In genomic region chr19:47428794-47429193, GRCm38 (mm10) we compare ENCODE assay signal across 11 mouse cellular contexts. TPM values are rescaled to one million over a fixed set of nuclear protein-coding genes. Genes with fewer than 3 reads are reported as not detected.
DNase-seq lines count a peak whose midpoint lies in the region; ATAC-seq and TF ChIP-seq lines count a peak whose summit lies in the region.
"Had no signal": no experiment of that assay in that cellular context is flagged by ENCODE, and none has a peak within 500 bp of the region (broad histone marks: within the 10 kb centered on the region; RNA-seq: fewer than 3 reads in every experiment).

No protein-coding gene starts in this region.

- H3K4me1 ChIP-seq in kidney, embryonic 16.5 days (ENCODE audit: insufficient read depth, low read length) = peaks cover 30% of the 10 kb centered on the region
- 0 out of 2 replicates have a peak, but pooled peaks cover 3% of the 10 kb centered on the region for H3K4me1 ChIP-seq in kidney, adult 2 months (ENCODE audit: control insufficient read depth, insufficient read depth, low read length)
- H3K4me1 ChIP-seq in intestine, embryonic 15.5 days (replicated peaks) = peaks cover 49% of the 10 kb centered on the region
- peaks cover 54% of the 10 kb centered on the region for H3K4me1 ChIP-seq in liver, postnatal 0 days (ENCODE audit: insufficient read depth)

- peak; percentile 13; the same call in 1 of the 2 replicates for ATAC-seq in kidney, embryonic 16.5 days (ENCODE audit: low FRiP score, low TSS enrichment)
- no peak for ATAC-seq in intestine, embryonic 15.5 days
- ATAC-seq in liver, postnatal 0 days = peak; percentile 34
- ATAC-seq in frontal cortex, adult (ENCODE audit: low TSS enrichment) = no peak

- no peaks in the 10 kb centered on the region for H3K36me3 ChIP-seq in kidney, embryonic 16.5 days (ENCODE audit: insufficient read depth, low read length)
- no peaks in the 10 kb centered on the region for H3K36me3 ChIP-seq in kidney, adult 2 months (ENCODE audit: control insufficient read depth, insufficient read depth, low read length)
- no peaks in the 10 kb centered on the region for H3K36me3 ChIP-seq in intestine, embryonic 15.5 days
- no peaks in the 10 kb centered on the region for H3K36me3 ChIP-seq in liver, postnatal 0 days (replicated peaks; ENCODE audit: insufficient read depth, low read length)
- H3K36me3 ChIP-seq: hindbrain, embryonic 15.5 days had no signal

- WGBS in kidney, embryonic 16.5 days = 33% methylated on average over 7 of the region's 7 CpGs
- 68% methylated on average over 7 of the region's 7 CpGs for WGBS in kidney, adult 2 months
- 42% methylated on average over 7 of the region's 7 CpGs for WGBS in intestine, embryonic 15.5 days
- 49% methylated on average over 7 of the region's 7 CpGs for WGBS in liver, postnatal 0 days (ENCODE audit: insufficient replicate concordance)

- H3K27ac ChIP-seq in kidney, embryonic 16.5 days (ENCODE audit: low read length) = peak overlapping the region; percentile 31; the same call in 1 of the 2 replicates
- H3K27ac ChIP-seq in kidney, adult 2 months (ENCODE audit: insufficient read depth, low read depth, low read length) = no peak overlapping the region
- peak overlapping the region; percentile 54; the same call in 1 of the 2 replicates for H3K27ac ChIP-seq in intestine, embryonic 15.5 days
- peak overlapping the region; percentile 44; the same call in 1 of the 2 replicates for H3K27ac ChIP-seq in liver, postnatal 0 days (ENCODE audit: low read depth)
- H3K27ac ChIP-seq: hindbrain, embryonic 15.5 days; macrophage had no signal

- H3K9ac ChIP-seq in kidney, embryonic 16.5 days (replicated peaks; ENCODE audit: low read length) = no peak overlapping the region
- H3K9ac ChIP-seq in intestine, embryonic 15.5 days = no peak overlapping the region
- H3K9ac ChIP-seq in liver, postnatal 0 days (replicated peaks) = no peak overlapping the region
- H3K9ac ChIP-seq: hindbrain, embryonic 15.5 days had no signal

- H3K4me2 ChIP-seq in kidney, embryonic 16.5 days (replicated peaks; ENCODE audit: low read depth, low read length) = no peak overlapping the region
- no peak overlapping the region for H3K4me2 ChIP-seq in intestine, embryonic 15.5 days (replicated peaks)
- H3K4me2 ChIP-seq in liver, postnatal 0 days (ENCODE audit: low read depth, low read length) = no peak overlapping the region
- H3K4me2 ChIP-seq: hindbrain, embryonic 15.5 days had no signal

- no peak for TF ChIP-seq POLR2A in kidney, adult 2 months (IDR thresholded peaks at IDR 0.05; ENCODE audit: low read depth, low read length)

- peak; percentile 66 for DNase-seq in embryo, embryonic 10 days (ENCODE audit: low spot score)
- DNase-seq in embryo, embryonic 10.5 days (ENCODE audit: low spot score) = no peak
- no peak for DNase-seq in kidney, adult 2 months
- no peak for DNase-seq in liver, postnatal 0 days
- DNase-seq in yolk sac, embryonic 10.5 days (ENCODE audit: low spot score) = no peak
- DNase-seq: thymus, postnatal 4 days had no signal

- no peak overlapping the region for H3K4me3 ChIP-seq in kidney, embryonic 16.5 days (ENCODE audit: low read length)
- no peak overlapping the region for H3K4me3 ChIP-seq in kidney, adult 2 months (ENCODE audit: insufficient read depth, low read depth, low read length)
- no peak overlapping the region for H3K4me3 ChIP-seq in intestine, embryonic 15.5 days (replicated peaks)
- no peak overlapping the region for H3K4me3 ChIP-seq in liver, postnatal 0 days (ENCODE audit: low read depth, low read length)
- H3K4me3 ChIP-seq: hindbrain, embryonic 15.5 days had no signal

- H3K9me3 ChIP-seq in kidney, embryonic 16.5 days (ENCODE audit: low read length) = no peaks in the 10 kb centered on the region
- H3K9me3 ChIP-seq in intestine, embryonic 15.5 days = no peaks in the 10 kb centered on the region
- no peaks in the 10 kb centered on the region for H3K9me3 ChIP-seq in liver, postnatal 0 days (ENCODE audit: low read length)
- H3K9me3 ChIP-seq: hindbrain, embryonic 15.5 days had no signal

- no peak for TF ChIP-seq EP300 in liver, postnatal 0 days (IDR thresholded peaks at IDR 0.05; ENCODE audit: low read depth)

- H3K27me3 ChIP-seq in kidney, embryonic 16.5 days (ENCODE audit: insufficient read depth, low read length) = no peaks in the 10 kb centered on the region
- no peaks in the 10 kb centered on the region for H3K27me3 ChIP-seq in kidney, adult 2 months (replicated peaks; ENCODE audit: control insufficient read depth, insufficient read depth, low read length)
- H3K27me3 ChIP-seq in intestine, embryonic 15.5 days (replicated peaks) = no peaks in the 10 kb centered on the region
- H3K27me3 ChIP-seq in liver, postnatal 0 days (ENCODE audit: insufficient read depth, low read length) = no peaks in the 10 kb centered on the region
- H3K27me3 ChIP-seq: hindbrain, embryonic 15.5 days had no signal

- TF ChIP-seq CTCF in kidney, adult 2 months (conservative IDR thresholded peaks at IDR 0.05; ENCODE audit: insufficient read depth, insufficient read length, low read depth, low read length) = no peak
- peak; percentile 1; the same call in 1 of the 2 replicates for TF ChIP-seq CTCF in liver, postnatal 0 days (IDR thresholded peaks at IDR 0.05; ENCODE audit: low read depth)

RNA-seq across cellular contexts. Expression of gene Sh3pxd2a, which starts 35.4 kb away (rescaled TPM):
- 5.0 and 5.5 TPM in 2 replicates for polyA plus RNA-seq in kidney, embryonic 16.5 days (2015; fragmentation: Nextera tagmentation; extraction: Ambion mirVana)
- polyA plus RNA-seq in kidney, adult 2 months (2012; rRNA removed) = 14.9 and 15.5 TPM in 2 replicates
- polyA plus RNA-seq in intestine, embryonic 15.5 days (2015; fragmentation: Nextera tagmentation; extraction: Ambion mirVana) = 4.8 and 5.0 TPM in 2 replicates
- 0.82 and 0.95 TPM in 2 replicates for polyA plus RNA-seq in liver, postnatal 0 days (2015; fragmentation: Nextera tagmentation; extraction: Ambion mirVana)

Comparison
In these comparisons a context has a peak if more than half of its experiments do, and no peak if none do; other contexts are left out.
1. ATAC-seq: peak in kidney, embryonic 16.5 days (single experiment) and liver, postnatal 0 days (single experiment); none in intestine, embryonic 15.5 days (single experiment) and frontal cortex, adult (single experiment).